Mouse (Mus musculus) adrenal gland, postnatal 36 days (tissue): ENCODE measurements around the gene Rc3h2. TPM values are rescaled to one million over a fixed set of nuclear protein-coding genes. Genes with fewer than 3 reads are reported as not detected.

Experiments
- DNase-seq, 2 experiments: peaks; one replicate each; pipeline ENCODE4 v3.0.0; 2021; ENCODE audit warnings: mixed read lengths in 1 of 2
- long read RNA-seq, 2 experiments: library from polyadenylated mRNA; stranded (forward); transcript quantifications; one replicate each; pipeline ENCODE4 v2.0.0; 2021; ENCODE audit warnings: borderline sequencing depth in 2 of 2
- total RNA-seq, 2 experiments: library from RNA; stranded (reverse); gene quantifications; 2 replicates each; pipeline ENCODE4 v1.2.3; 2021

Gene Rc3h2
- 10 to 100 TPM; 43.6 to 45.8 TPM for total RNA-seq
- long read RNA-seq, experiment 1, partial matches to known transcripts, result 0 of 7 reads
- long read RNA-seq, experiment 1, other reads (novel, unspliced or antisense), result 7 of 7 reads
- long read RNA-seq, experiment 2, partial matches to known transcripts, result 0 of 3 reads
- long read RNA-seq, experiment 2, other reads (novel, unspliced or antisense), result 3 of 3 reads

- peak; percentile 94 to 95 for DNase-seq
These were observed at the start of gene Rc3h2 for GRCm38 (mm10) chr2:37422306-37423304. Gene Rc3h2, minus strand, starts transcription at chr2:37422903.

- DNase-seq, result no peak
These were observed 43.6 kb upstream of the Rc3h2 start for GRCm38 (mm10) chr2:37466266-37466665.

- DNase-seq, result no peak
These were observed 38.0 kb upstream of the Rc3h2 start for GRCm38 (mm10) chr2:37460707-37461106.

- no peak for DNase-seq
These were observed 29.7 kb upstream of the Rc3h2 start for GRCm38 (mm10) chr2:37452376-37452760.

GRCm38 (mm10) chr2:37451667-37452375, 29.1 kb upstream of the Rc3h2 start:
- DNase-seq, result peak; percentile 97 to 98

- peak; percentile 97 to 98 for DNase-seq
These were observed 20.2 kb upstream of the Rc3h2 start, which contains the start of the genes Zbtb26, Zbtb6 and Rabgap1 for GRCm38 (mm10) chr2:37442611-37443591. Gene Zbtb26, minus strand, starts transcription at chr2:37443135. Gene Zbtb6, minus strand, starts transcription at chr2:37443171. Gene Rabgap1, plus strand, starts transcription at chr2:37443279.

GRCm38 (mm10) chr2:37431609-37432008, 8.9 kb upstream of the Rc3h2 start:
- no peak for DNase-seq

GRCm38 (mm10) chr2:37430593-37431464, 8.1 kb upstream of the Rc3h2 start:
- peak; percentile 87 to 89 for DNase-seq

GRCm38 (mm10) chr2:37423671-37424070, 968 bp upstream of the Rc3h2 start:
- DNase-seq, result no peak

- no peak for DNase-seq
These were observed 800 bp downstream of the Rc3h2 start for GRCm38 (mm10) chr2:37421903-37422302.

- no peak for DNase-seq
These were observed 27.2 kb downstream of the Rc3h2 start for GRCm38 (mm10) chr2:37395539-37395938.

GRCm38 (mm10) chr2:37382921-37383320, 39.8 kb downstream of the Rc3h2 start:
- DNase-seq, result no peak

- peak; percentile 44 to 75 for DNase-seq
These were observed 42.5 kb downstream of the Rc3h2 start for GRCm38 (mm10) chr2:37380189-37380588.

GRCm38 (mm10) chr2:37376018-37376417, 46.7 kb downstream of the Rc3h2 start:
- no peak for DNase-seq

- no peak for DNase-seq
These were observed 52.1 kb downstream of the Rc3h2 start for GRCm38 (mm10) chr2:37370651-37371050.

GRCm38 (mm10) chr2:37359908-37360307, 62.8 kb downstream of the Rc3h2 start:
- no peak for DNase-seq

GRCm38 (mm10) chr2:37358633-37359540, 63.8 kb downstream of the Rc3h2 start, which contains the start of gene Pdcl:
Gene Pdcl, minus strand, starts transcription at chr2:37359332.
- DNase-seq, result peak; percentile 93 to 95

GRCm38 (mm10) chr2:37355571-37355970, 67.1 kb downstream of the Rc3h2 start:
- no peak for DNase-seq

- DNase-seq, result peak in 1 of 2 experiments; percentile 20
These were observed 71.0 kb downstream of the Rc3h2 start for GRCm38 (mm10) chr2:37351671-37352070.
